Mouse (Mus musculus) embryo, embryonic 11 days (tissue): ENCODE measurements around the gene Sox14.

Experiments
- DNase-seq: peaks from one replicate; pipeline ENCODE4 v3.0.0-alpha.2; 2015

Sox14 gene

GRCm38 (mm10) chr9:99846820-99847219 is 29.1 kb downstream of the Sox14 start:
- DNase-seq, result peak; percentile 87

DNA sequence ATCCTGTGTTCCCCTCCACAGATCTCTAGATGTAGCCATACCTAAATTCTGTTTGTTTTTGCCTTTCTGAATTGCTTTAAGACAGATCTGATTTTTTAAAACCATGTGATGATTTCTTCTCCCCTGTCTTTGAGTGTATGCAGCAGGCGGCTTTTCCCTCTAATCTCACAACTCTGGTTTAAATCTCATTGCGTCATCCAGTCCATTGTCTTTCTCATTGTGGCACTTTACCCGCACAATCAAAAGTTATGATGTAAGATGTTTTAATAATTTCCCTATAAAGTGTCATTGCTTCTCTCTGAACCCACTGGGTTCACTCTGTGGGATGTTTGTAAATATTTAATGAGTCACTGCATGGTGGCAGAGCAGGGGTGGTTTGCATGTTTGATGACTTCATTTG is 36.6 kb downstream of the Sox14 start:
- no peak for DNase-seq

GRCm38 (mm10) chr9:99838877-99839276 is 37.1 kb downstream of the Sox14 start:
- no peak for DNase-seq

DNA sequence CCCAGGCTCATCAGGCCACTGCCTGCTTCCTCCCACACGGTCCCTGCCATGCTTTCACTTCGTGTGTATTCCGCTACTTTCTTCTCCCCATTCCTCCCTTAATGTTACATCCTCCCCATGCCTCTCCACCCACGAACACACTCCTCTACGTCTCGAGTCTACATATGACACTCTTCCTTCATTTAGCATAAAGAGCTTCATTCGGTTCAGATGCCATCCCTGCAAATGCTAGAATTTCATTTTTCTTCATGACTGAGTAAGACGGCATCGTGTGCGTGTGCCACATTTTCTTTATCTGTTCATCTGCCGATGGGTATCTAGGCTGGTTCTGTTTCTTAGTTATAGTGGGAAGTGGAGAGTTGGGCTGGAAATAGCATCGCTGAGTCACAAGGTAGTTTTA is 39.3 kb downstream of the Sox14 start:
- DNase-seq, result no peak

- no peak for DNase-seq
Measured at GRCm38 (mm10) chr9:99835624-99836430, 40.1 kb downstream of the Sox14 start.
